Mouse (Mus musculus): ENCODE measurements at regions not wholly inside any gene's neighbourhood (a gene's known extent, or its start where the extent isn't known, plus 50 kb on each side); places are given as distances from the start of the nearest gene placed in this dataset.

DNA sequence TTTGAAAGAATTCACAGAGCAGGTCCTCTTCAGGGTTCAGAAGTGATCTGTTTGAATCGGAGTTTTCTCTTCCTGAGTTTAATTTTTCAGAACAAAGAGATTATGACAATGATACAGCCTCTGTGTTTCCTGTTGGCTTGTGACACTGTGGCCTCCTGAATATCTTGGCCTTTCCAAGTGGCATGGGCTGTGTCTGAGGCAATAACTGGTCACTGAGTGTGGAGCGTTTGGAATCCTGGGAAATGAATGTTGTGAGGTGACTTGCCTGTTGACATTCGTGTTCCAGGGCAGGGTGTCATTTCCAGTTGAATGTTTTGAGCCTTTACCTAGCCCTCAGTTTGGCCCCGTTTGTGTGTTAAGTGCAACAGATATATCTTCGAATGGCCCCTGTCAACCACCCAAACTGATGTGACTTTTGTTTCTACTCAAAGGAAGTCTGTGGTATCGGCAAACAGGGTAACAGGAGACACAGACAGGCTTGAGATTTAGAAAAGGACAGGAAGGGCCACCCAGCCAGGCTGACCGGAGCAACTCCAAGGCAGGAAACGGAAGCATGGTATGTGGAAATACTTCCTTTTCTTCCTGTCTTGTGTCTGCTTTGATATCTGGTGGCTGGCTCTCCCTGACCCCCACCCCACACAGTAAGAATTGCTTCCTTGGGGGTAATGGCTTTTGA lies 52.3 kb upstream of the Mef2a start:
- no peak overlapping the region for H3K4me2 ChIP-seq
- H3K9ac ChIP-seq: no peak overlapping the region
- no peaks in the 10 kb centered on the region for H3K27me3 ChIP-seq
- H3K36me3 ChIP-seq: no peaks in the 10 kb centered on the region
- H3K9me3 ChIP-seq: no peaks in the 10 kb centered on the region
- ATAC-seq (ENCODE audit: low FRiP score): no peak
- WGBS: 76% methylated on average over 8 of the region's 8 CpGs
- H3K4me3 ChIP-seq: no peak overlapping the region
- peaks cover 15% of the 10 kb centered on the region for H3K4me1 ChIP-seq (replicated peaks)
- no peak overlapping the region for H3K27ac ChIP-seq

Data from hindbrain, embryonic 13.5 days (tissue).